18 mouse cellular contexts compared by ENCODE assay signal in the genomic region with DNA sequence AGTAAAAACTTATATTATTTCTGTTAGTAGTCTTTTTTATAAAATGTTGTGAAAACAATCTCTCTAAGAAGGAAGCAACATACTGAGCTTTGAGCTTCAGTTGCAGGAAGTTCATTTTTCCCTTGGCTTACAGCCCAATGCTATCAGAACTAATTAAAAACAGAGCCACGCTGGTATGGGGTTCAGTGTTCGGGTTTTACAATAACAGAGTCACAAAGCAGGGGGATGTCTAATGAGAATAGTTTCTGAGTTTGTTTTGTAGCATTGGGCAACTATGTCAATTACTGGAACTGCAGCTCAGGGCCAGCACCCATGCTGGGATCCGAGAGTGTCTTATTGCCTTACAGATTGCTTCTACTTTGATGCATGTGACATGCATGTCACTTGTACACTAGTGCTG.
A peak's percentile ranks its signal among the peaks of the same experiment; 100 is the strongest.
DNase-seq lines count a peak whose midpoint lies in the region; ATAC-seq and TF ChIP-seq lines count a peak whose summit lies in the region.
"Had no signal": no experiment of that assay in that cellular context is flagged by ENCODE, and none has a peak within 500 bp of the region (broad histone marks: within the 10 kb centered on the region; RNA-seq: fewer than 3 reads in every experiment).

No protein-coding gene starts in this region.

- TF ChIP-seq CTCF in midbrain, postnatal 0 days (IDR thresholded peaks at IDR 0.05) = no peak

- no peak overlapping the region for H3K4me2 ChIP-seq in forebrain, embryonic 14.5 days (ENCODE audit: low read length)
- no peak overlapping the region for H3K4me2 ChIP-seq in forebrain, embryonic 11.5 days (ENCODE audit: low read depth, low read length, severe bottlenecking)
- H3K4me2 ChIP-seq in midbrain, postnatal 0 days (ENCODE audit: low read depth, low read length, poor library complexity, severe bottlenecking) = no peak overlapping the region
- no peak overlapping the region for H3K4me2 ChIP-seq in midbrain, embryonic 11.5 days
- H3K4me2 ChIP-seq: heart, embryonic 13.5 days; stomach, embryonic 15.5 days had no signal

- H3K27me3 ChIP-seq in forebrain, embryonic 14.5 days (replicated peaks; ENCODE audit: control insufficient read depth, insufficient read depth, low read length) = no peaks in the 10 kb centered on the region
- no peaks in the 10 kb centered on the region for H3K27me3 ChIP-seq in forebrain, embryonic 11.5 days (ENCODE audit: control insufficient read depth, insufficient read depth, low read length)
- no peaks in the 10 kb centered on the region for H3K27me3 ChIP-seq in midbrain, postnatal 0 days (ENCODE audit: insufficient read depth, low read length)
- no peaks in the 10 kb centered on the region for H3K27me3 ChIP-seq in midbrain, embryonic 11.5 days (ENCODE audit: control insufficient read depth, insufficient read depth, low read length)
- H3K27me3 ChIP-seq: heart, embryonic 13.5 days; stomach, embryonic 15.5 days had no signal

- DNase-seq in forebrain, embryonic 14.5 days (ENCODE audit: low spot score) = peak; percentile 23
- DNase-seq in forebrain, embryonic 11.5 days (ENCODE audit: low spot score) = no peak
- DNase-seq in midbrain, postnatal 0 days (ENCODE audit: low spot score) = peak; percentile 14
- no peak for DNase-seq in midbrain, embryonic 11.5 days (ENCODE audit: low spot score, missing footprints)
- DNase-seq in hindlimb bud, embryonic 11.5 days (ENCODE audit: extremely low spot score, low read depth, low spot score) = peak; percentile 24
- DNase-seq in thymus, postnatal 36 days = no peak
- no peak for DNase-seq in heart, postnatal 25 days (ENCODE audit: low spot score)
- DNase-seq: adrenal gland, postnatal 25 days; cerebellum, postnatal 25 days; heart, adult 11 months; kidney, adult 2 months; thymus, adult 2 months had no signal

- H3K9ac ChIP-seq in forebrain, embryonic 14.5 days (ENCODE audit: low read length) = no peak overlapping the region
- H3K9ac ChIP-seq in forebrain, embryonic 11.5 days (ENCODE audit: low read length) = no peak overlapping the region
- no peak overlapping the region for H3K9ac ChIP-seq in midbrain, postnatal 0 days (replicated peaks; ENCODE audit: low read length, poor library complexity, severe bottlenecking)
- no peak overlapping the region for H3K9ac ChIP-seq in midbrain, embryonic 11.5 days (ENCODE audit: low read length)
- H3K9ac ChIP-seq: heart, embryonic 13.5 days; liver, embryonic 14.5 days; stomach, embryonic 15.5 days had no signal

- 12% methylated on average over 3 of the region's 3 CpGs for WGBS in forebrain, embryonic 14.5 days
- 61% methylated on average over 3 of the region's 3 CpGs for WGBS in forebrain, embryonic 11.5 days
- WGBS in midbrain, postnatal 0 days = 54% methylated on average over 3 of the region's 3 CpGs
- 68% methylated on average over 3 of the region's 3 CpGs for WGBS in midbrain, embryonic 11.5 days

- H3K4me3 ChIP-seq in forebrain, embryonic 14.5 days (ENCODE audit: low read depth, low read length) = no peak overlapping the region
- H3K4me3 ChIP-seq in forebrain, embryonic 11.5 days (ENCODE audit: low read depth, low read length) = no peak overlapping the region
- no peak overlapping the region for H3K4me3 ChIP-seq in midbrain, postnatal 0 days (ENCODE audit: low read depth, low read length)
- H3K4me3 ChIP-seq in midbrain, embryonic 11.5 days (ENCODE audit: low read depth, low read length) = no peak overlapping the region
- H3K4me3 ChIP-seq: heart, embryonic 13.5 days; left cerebral cortex, adult 2 months; stomach, embryonic 15.5 days had no signal

- no peaks in the 10 kb centered on the region for H3K9me3 ChIP-seq in forebrain, embryonic 14.5 days (replicated peaks; ENCODE audit: control insufficient read depth, low read length)
- H3K9me3 ChIP-seq in forebrain, embryonic 11.5 days (ENCODE audit: control insufficient read depth, low read length) = no peaks in the 10 kb centered on the region
- H3K9me3 ChIP-seq in midbrain, postnatal 0 days (ENCODE audit: low read length) = no peaks in the 10 kb centered on the region
- no peaks in the 10 kb centered on the region for H3K9me3 ChIP-seq in midbrain, embryonic 11.5 days (ENCODE audit: control insufficient read depth, low read length)
- H3K9me3 ChIP-seq: heart, embryonic 13.5 days; stomach, embryonic 15.5 days had no signal

- H3K27ac ChIP-seq in forebrain, embryonic 14.5 days (ENCODE audit: low read depth, low read length) = no peak overlapping the region
- no peak overlapping the region for H3K27ac ChIP-seq in forebrain, embryonic 11.5 days (ENCODE audit: low read depth, low read length)
- H3K27ac ChIP-seq in midbrain, postnatal 0 days (ENCODE audit: low read depth, low read length) = no peak overlapping the region
- no peak overlapping the region for H3K27ac ChIP-seq in midbrain, embryonic 11.5 days (ENCODE audit: low read depth, low read length)
- H3K27ac ChIP-seq: heart, embryonic 13.5 days; left cerebral cortex, adult 2 months; liver, embryonic 14.5 days; stomach, embryonic 15.5 days had no signal

- no peaks in the 10 kb centered on the region for H3K4me1 ChIP-seq in forebrain, embryonic 14.5 days (ENCODE audit: control insufficient read depth, insufficient read depth, low read length)
- H3K4me1 ChIP-seq in forebrain, embryonic 11.5 days (replicated peaks; ENCODE audit: control insufficient read depth, insufficient read depth, low read length) = no peaks in the 10 kb centered on the region
- H3K4me1 ChIP-seq in midbrain, postnatal 0 days (ENCODE audit: insufficient read depth, low read length) = no peaks in the 10 kb centered on the region
- H3K4me1 ChIP-seq in midbrain, embryonic 11.5 days (ENCODE audit: control insufficient read depth, insufficient read depth, low read length) = no peaks in the 10 kb centered on the region
- H3K4me1 ChIP-seq: heart, embryonic 13.5 days; stomach, embryonic 15.5 days had no signal

- intact Hi-C loops in heart, postnatal 25 days (cut with DNase I) = no loop called here

- no peaks in the 10 kb centered on the region for H3K36me3 ChIP-seq in forebrain, embryonic 14.5 days (ENCODE audit: control insufficient read depth, insufficient read depth, low read length)
- H3K36me3 ChIP-seq in forebrain, embryonic 11.5 days (ENCODE audit: control insufficient read depth, insufficient read depth, low read length) = no peaks in the 10 kb centered on the region
- no peaks in the 10 kb centered on the region for H3K36me3 ChIP-seq in midbrain, postnatal 0 days (ENCODE audit: insufficient read depth, low read length)
- no peaks in the 10 kb centered on the region for H3K36me3 ChIP-seq in midbrain, embryonic 11.5 days (ENCODE audit: control insufficient read depth, insufficient read depth, low read length)
- H3K36me3 ChIP-seq: heart, embryonic 13.5 days; stomach, embryonic 15.5 days had no signal

- no peak for ATAC-seq in forebrain, embryonic 14.5 days
- no peak for ATAC-seq in forebrain, embryonic 11.5 days (replicated peaks; ENCODE audit: low FRiP score)
- ATAC-seq in midbrain, postnatal 0 days (ENCODE audit: low FRiP score) = no peak
- no peak for ATAC-seq in midbrain, embryonic 11.5 days (ENCODE audit: low FRiP score)
- ATAC-seq: forebrain, embryonic 16.5 days; midbrain, embryonic 16.5 days had no signal

Comparison
In these comparisons a context has a peak if more than half of its experiments do, and no peak if none do; other contexts are left out.
1. DNase-seq: peak in forebrain, embryonic 14.5 days (single experiment), midbrain, postnatal 0 days (single experiment) and hindlimb bud, embryonic 11.5 days (single experiment); none in forebrain, embryonic 11.5 days (single experiment), midbrain, embryonic 11.5 days (single experiment), thymus, postnatal 36 days (0 of 2) and heart, postnatal 25 days (single experiment).